Mouse (Mus musculus) testis, adult 2 months (tissue): Measurements from ENCODE around the gene Slc5a11.

Source experiments
- CTCF ChIP-seq: fragments of 200-500 bp; IDR thresholded peaks from 2 replicates; pipeline ENCODE4 v1.5.1; 2012; ENCODE audit warnings: low read depth, mild to moderate bottlenecking, inconsistent platforms, low read length, moderate library complexity; ENCODE audit not compliant: control insufficient read depth, insufficient read depth, insufficient replicate concordance
- POLR2A ChIP-seq: fragments of 200-500 bp; IDR thresholded peaks from 2 replicates; pipeline ENCODE4 v1.6.1; 2012; ENCODE audit warnings: low read depth, mild to moderate bottlenecking, inconsistent platforms, low read length, moderate library complexity; ENCODE audit not compliant: control insufficient read depth

GRCm38 (mm10) chr7:123224076-123224475 is 9.5 kb downstream of the Slc5a11 start:
- no peak for TF ChIP-seq CTCF
- no peak for TF ChIP-seq POLR2A
